Mouse (Mus musculus): ENCODE data around the gene Olfr693. TPM values are rescaled to one million over a fixed set of nuclear protein-coding genes. Genes with fewer than 3 reads are reported as not detected.
"Not testable (repeated sequence)": the region's sequence is repeated elsewhere in the genome, so short reads cannot be mapped to it uniquely, and the experiment has no call there.

The Olfr693 gene
- not detected for polyA plus RNA-seq (2017; shearing (Covaris generic))

DNA sequence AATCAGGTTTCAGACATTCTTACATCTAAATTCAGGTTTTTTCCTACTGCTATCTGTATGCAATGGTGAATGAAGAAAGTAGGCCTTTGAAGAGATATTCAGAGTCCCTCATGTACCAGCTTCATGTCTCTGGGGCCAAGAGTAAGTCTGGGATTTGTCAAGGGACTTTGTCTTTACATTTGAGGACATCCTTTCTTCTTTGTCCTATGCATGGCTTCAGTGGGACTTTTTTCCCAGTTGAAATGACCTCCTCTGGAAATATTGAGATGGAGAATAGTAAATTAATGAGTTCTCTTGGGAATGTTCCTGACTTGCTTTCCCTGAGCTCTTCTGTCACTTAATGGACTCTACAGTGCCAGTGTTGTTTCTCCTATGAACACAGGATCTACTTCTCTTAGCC is at the start of gene Olfr693:
Olfr693 (minus strand) TSS at position 101 of the 400 bp plus-strand sequence.
- no peak for ATAC-seq

DNA sequence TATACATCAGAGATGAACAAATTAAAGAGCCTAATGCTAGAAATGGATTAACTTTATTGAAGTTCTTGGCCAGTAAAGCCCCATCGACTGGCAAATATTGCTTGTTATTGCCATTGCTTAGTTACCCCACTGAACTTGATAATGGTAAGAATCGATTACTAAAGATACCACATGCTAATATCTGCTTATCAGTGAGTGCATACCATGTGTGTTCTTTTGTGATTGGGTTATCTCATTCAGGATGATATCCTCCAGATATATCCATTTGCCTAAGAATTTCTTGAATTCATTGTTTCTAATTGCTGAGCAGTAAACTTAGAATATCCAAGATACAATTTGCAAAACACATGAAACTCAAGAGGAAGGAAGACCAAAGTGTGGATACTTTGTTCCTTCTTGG is 45.3 kb upstream of the Olfr693 start:
- ATAC-seq, result not testable (repeated sequence)

DNA sequence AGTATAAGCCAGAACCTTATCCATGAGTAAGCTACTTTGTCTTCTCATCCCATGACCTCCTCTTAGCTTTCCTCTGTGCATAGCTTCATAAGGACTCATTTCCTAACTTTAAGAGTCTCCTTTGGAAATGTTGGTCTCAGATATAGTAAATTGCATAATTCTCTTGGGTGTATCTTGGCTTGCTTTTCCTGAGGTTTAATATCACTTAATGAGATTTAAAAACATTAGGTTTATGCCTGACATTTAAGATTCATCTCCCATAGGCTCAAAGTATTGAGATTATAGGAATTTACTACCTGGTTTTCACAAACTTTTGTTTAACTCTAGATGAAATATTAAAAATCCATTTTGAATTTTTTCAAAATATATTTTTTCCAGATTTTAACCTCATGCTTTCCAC is 35.9 kb upstream of the Olfr693 start, which contains the start of gene Olfr695:
Olfr695 (minus strand) TSS at position 101 of the 400 bp plus-strand sequence.
- no peak for ATAC-seq

DNA sequence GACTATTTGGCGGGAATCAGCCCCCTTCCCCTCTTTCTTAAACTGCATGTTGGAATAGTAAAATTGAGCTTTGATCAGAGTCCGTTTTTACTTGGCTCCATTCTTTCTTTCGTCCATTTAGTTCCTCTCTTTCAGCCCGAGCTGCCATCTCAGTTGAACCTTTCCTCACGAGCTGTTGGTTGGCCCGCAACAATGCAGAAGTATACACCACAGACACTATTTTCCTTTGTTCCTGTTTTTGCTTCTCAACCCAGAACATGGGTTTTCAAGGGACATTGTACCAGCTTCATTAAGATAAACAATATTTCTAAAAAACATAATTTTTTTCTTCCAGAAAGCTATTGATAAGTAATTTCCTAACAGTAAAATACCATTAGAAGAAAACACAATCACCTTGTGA is 31.1 kb upstream of the Olfr693 start:
- no peak for ATAC-seq

DNA sequence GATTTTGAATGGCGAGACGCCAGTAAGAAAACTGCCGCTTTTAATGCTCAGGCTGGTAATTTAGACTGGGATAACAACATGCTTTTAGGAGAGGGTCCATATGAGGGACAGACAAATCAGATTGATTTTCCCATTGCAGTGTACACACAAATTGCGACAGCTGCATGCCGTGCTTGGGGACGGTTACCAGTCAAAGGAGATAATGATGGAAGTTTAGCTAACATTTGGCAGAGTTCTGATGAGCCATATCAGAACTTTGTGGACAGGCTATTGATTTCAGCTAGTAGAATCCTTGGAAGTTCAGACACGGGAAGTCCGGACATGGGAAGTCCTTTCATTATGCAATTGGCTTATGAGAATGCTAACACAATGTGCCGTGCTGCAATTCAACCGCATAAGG is 27.3 kb upstream of the Olfr693 start:
- ATAC-seq, result not testable (repeated sequence)

DNA sequence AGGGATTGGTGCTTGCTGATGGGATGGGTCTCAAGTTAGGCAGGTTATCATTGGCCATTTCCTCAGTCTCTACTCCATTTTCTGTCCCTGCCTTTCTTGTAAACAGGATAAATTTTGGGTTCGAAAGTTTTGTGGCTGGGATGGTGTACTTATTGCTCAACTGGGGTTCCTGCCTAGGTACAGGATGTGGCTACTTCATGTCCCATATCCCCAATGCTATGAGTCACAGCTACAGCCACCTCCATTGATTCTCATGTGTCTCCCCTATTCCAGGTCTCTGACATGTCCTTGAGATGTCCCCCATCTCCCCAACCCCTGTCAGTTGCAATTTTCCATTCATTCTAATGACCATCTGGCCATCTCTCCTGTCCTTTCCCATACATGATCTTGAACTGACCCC is 16.5 kb upstream of the Olfr693 start:
- ATAC-seq, result no peak

DNA sequence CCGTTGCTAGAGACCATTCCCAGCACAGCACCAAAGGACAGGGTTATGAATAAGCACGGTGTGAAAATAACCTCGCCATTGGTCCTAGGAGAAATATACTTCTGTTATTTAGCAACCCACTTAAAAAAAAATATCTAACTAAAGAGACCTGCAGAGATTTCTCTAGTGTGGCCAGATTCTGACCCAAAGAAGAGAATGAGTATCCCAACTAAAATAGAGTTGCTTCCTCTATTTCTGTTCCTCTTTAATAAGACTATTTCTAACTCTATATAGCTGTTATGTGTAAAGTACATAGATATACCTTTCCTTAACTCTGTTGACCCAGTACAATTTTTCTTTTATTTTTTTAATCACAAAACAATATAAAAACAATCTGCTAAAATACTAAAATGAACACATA is 12.6 kb upstream of the Olfr693 start:
- no peak for ATAC-seq

DNA sequence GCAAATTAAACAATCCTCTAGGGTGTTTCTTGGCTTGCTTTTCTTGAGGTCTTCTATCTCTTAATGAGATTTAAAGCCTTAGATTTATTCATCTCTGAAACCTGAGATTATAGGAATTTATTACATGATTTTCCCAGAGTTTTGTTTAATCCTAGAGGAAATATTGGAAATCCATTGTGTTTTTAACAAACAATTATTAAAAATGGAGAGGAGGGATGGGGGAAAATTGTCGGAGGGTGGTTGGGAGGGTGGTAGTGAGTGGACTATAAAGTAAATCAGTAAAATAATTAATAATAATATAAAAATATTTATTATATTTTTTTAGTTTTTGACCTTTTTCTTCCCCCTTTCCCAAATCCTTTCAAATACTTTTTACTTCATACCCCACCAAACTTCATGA is 11.3 kb upstream of the Olfr693 start, which contains the start of gene Olfr694:
Olfr694 (minus strand) TSS at position 101 of the 400 bp plus-strand sequence.
- ATAC-seq, result no peak

DNA sequence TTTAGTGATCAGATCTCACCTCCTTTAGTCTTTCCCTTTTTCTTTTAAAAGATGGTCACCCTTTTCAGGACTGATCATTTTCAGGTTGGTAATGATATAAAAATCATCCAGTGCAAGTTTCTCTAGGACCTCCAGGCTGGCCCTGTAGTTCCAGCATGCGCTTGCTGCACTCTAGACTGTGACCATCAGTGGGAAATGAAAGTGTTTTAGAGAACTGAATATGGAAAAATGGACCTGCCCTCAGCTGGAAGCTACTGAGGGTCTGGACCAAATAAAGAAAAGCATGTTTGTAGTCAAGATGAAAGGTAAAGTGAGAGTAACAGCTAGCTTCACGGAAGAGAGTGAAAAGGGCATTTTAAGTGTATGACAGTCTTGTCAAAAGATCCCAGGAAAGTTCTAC is 5.0 kb upstream of the Olfr693 start:
- no peak for ATAC-seq

DNA sequence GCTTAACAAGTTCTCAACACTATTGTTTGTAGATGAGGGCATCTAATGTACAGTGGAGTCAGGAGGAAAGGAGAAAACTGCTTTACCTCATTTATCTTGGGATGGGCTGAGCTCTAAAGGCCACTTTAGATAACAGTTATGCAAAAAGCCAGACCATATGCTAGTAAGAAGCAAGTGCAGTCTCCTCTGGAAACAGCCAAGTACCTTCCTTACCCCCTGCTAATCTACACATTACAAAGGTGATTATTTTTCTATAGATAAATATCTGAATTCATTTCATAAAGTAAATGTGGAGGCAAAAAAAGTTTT is 28.1 kb downstream of the Olfr693 start:
- no peak for ATAC-seq

DNA sequence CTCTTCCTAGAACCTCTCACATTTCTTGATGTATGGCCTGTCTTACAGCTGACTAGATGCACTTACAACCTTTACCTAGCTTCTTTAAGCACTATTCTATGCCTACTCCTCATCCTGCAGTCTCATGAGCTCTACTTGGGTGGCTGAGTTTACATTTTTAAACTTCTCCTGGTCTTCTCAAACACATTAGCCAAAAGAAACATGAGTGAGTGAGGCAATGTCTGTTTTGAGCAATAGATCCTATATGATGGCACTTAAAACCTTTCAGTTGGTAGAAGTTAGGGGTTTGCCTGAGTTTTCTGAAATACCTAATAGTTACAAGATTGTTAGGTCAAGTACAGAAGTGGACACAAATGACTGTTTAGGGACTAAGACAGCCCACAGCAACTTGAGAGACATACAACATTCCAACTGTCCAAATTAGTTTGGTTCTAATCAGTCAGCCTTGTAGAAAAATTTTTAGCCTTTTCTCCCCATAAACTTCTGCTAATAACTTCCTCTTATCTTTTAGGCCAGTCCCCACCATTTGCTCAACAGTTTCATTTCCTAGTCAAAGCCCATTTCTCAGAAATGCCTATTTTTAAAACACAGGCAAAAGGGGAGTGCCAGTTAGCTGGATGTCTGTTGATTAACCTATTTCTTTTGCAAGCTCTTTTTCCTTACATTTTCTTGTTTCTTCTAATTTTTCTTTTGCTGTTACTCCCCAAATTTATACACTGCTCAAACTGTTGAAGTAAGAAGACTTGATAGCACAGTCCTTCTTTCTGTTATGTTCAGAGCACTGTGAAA is 28.6 kb downstream of the Olfr693 start:
- peak; percentile 68 for ATAC-seq

DNA sequence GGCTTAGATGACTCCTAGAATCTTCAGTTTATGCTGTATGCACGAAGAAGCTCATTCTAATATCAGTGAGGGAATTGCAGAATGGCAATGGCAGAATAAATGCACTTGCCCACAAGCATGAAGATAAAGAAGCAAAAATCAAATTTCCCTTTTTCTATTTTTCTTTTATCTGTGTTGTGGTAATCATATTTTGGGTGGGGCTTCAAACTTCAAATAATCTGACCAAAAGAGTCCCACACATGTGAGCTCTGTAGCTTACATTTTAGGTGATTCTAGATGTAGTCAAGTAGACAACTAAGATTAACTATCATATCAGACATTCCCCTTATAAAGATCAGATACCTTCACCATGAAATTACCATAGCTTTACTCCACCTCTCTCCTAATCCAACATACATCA is 30.6 kb downstream of the Olfr693 start:
- no peak for ATAC-seq

DNA sequence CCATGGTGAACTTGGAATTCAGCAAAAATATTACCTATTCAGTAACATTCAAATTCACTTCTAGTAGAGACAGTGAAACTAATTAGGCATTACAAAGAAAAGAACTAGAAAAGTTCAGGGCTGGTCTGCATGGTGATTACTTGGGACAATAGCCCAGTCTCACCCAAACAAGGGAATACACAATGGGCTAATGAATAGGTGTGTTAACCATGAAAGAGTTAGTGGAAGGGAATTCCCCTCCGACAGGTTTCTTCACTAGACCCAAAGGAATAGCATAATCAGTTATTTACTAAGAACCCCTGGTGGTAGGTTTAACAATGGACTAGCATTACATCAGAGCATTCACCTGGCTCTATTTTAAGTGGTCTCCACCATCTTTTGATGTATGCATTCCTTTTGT is 35.1 kb downstream of the Olfr693 start:
- ATAC-seq, result peak; percentile 13

DNA sequence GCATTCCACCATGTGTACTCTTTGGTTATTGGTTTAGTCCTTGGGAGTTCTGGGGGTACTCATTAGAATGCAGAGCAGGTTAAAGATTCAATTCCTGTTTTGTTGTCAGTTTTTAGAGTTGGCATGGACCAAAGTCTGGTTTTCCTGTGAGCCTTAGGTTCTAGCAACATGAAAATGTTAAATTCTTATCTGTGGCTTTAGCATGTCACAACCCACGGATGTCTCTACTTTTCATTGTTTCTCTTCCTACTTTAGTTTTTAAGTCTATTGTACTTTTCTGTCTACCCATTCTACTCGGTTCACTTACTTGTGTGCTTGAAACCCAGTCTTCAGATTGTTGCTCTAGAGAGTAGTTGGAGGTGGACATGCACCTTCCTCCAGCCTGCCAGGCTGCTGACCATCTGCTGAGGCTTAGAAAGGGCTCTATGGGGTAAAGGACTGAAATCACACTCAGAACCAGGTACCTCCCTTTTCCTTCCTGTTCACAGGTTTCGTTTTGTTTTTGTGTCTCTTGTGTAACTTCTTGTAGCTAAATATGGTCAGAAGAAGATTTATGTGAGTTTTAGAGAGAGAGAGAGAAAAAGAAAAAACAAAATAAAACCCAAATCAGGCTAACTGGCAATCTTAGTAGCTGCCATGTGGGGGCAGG is 36.0 kb downstream of the Olfr693 start:
- ATAC-seq, result peak; percentile 88

DNA sequence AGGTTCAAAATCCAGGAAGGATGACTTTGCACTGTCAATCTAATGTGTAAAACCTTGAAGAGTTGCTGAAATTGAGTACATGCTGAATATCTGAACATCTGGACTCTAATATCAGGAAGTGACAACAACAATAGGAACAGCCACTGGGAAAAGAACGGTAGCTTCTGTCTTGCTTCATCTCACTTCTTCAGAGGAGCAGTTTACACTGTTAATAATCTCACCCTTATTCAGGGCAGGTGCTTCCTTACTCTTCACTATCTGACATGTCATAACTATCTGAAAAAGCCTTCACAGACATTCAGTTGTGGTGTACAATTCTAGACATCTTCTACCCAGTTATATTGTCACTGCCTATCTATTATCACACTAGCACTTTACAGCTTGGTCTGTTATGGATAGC is 39.5 kb downstream of the Olfr693 start:
- ATAC-seq, result no peak

DNA sequence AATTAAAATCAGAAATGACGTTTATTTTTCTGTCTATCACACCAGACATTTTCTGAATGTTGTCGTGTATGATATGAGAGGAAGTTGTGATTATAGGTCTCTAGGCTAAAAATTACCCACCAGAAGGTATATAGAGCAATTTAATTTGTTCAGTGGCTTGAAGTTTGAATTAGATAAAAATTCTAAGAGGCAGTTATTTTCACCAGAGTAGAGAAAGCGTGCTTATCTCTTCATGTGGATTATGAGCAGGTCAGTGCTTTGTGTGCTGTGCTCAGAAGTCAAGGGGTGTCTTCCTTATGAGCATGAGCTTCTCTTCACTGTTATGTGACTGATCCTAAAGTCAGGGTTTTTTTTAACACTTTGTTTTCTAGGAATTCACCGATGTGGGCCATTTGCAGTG is 44.8 kb downstream of the Olfr693 start:
- ATAC-seq, result no peak

Other genes with a start within 250 kb of the Olfr693 start
- not detected for gene Olfr694, start 11.2 kb upstream of the Olfr693 start, polyA plus RNA-seq (2017; shearing (Covaris generic))
- gene Olfr695, start 35.8 kb upstream of the Olfr693 start, polyA plus RNA-seq (2017; shearing (Covaris generic)), result not detected
- not detected for gene Olfr697, start 61.9 kb upstream of the Olfr693 start, polyA plus RNA-seq (2017; shearing (Covaris generic))
- under 1 TPM in 1 of 2 experiments, not detected in 1; 0.23 TPM for gene Olfr698, start 74.8 kb upstream of the Olfr693 start, polyA plus RNA-seq (2017; shearing (Covaris generic))
- gene Olfr699, start 112.6 kb upstream of the Olfr693 start, polyA plus RNA-seq (2017; shearing (Covaris generic)), result not detected
- not detected for gene Olfr700, start 128.2 kb upstream of the Olfr693 start, polyA plus RNA-seq (2017; shearing (Covaris generic))
- not detected for gene Olfr701, start 133.5 kb upstream of the Olfr693 start, polyA plus RNA-seq (2017; shearing (Covaris generic))
- gene Olfr702, start 153.3 kb upstream of the Olfr693 start, polyA plus RNA-seq (2017; shearing (Covaris generic)), result not detected
- gene Olfr703, start 162.8 kb upstream of the Olfr693 start, polyA plus RNA-seq (2017; shearing (Covaris generic)), result not detected
- not detected for gene Olfr704, start 182.6 kb upstream of the Olfr693 start, polyA plus RNA-seq (2017; shearing (Covaris generic))
- gene Olfr705, start 196.3 kb upstream of the Olfr693 start, polyA plus RNA-seq (2017; shearing (Covaris generic)), result not detected
- gene Olfr706, start 207.6 kb upstream of the Olfr693 start, polyA plus RNA-seq (2017; shearing (Covaris generic)), result not detected
- gene Olfr707, start 220.7 kb upstream of the Olfr693 start, polyA plus RNA-seq (2017; shearing (Covaris generic)), result not detected
- not detected for gene Olfr1532-ps1, start 227.4 kb upstream of the Olfr693 start, polyA plus RNA-seq (2017; shearing (Covaris generic))

Measured in CD4-positive, CD25-positive, alpha-beta regulatory T cell, adult 4 months (primary cell).